Mouse (Mus musculus) intestine, embryonic 16.5 days (tissue): Measurements from ENCODE around the gene Fam69a. TPM values are rescaled to one million over a fixed set of nuclear protein-coding genes. Genes with fewer than 3 reads are reported as not detected.

Experiments
- ATAC-seq: fragments of 200-750 bp; cut with Nextera tagmentation; 2 replicates; pipeline ENCODE4 v1.8.0; 2017; ENCODE audit warnings: moderate TSS enrichment, moderate library complexity
- H3K27ac ChIP-seq: fragments of 300-500 bp; sonication (generic); 2 replicates; pipeline ENCODE4 v1.5.1; 2014; ENCODE audit warnings: mild to moderate bottlenecking, low read length
- H3K27me3 ChIP-seq: fragments of 300-500 bp; sonication (generic); replicated peaks from 2 replicates; pipeline ENCODE4 v1.6.1; 2014; ENCODE audit warnings: low read length, control low read depth, mixed read lengths; ENCODE audit not compliant: control insufficient read depth, insufficient read depth
- H3K36me3 ChIP-seq: fragments of 300-500 bp; sonication (generic); 2 replicates; pipeline ENCODE4 v1.6.1; 2014; ENCODE audit warnings: low read length, control low read depth; ENCODE audit not compliant: control insufficient read depth, insufficient read depth
- H3K4me1 ChIP-seq: fragments of 300-500 bp; sonication (generic); 2 replicates; pipeline ENCODE4 v1.6.1; 2014; ENCODE audit warnings: low read length, control low read depth, mixed read lengths; ENCODE audit not compliant: control insufficient read depth, insufficient read depth
- H3K4me2 ChIP-seq: fragments of 300-500 bp; sonication (generic); 2 replicates; pipeline ENCODE4 v1.6.1; 2014; ENCODE audit warnings: low read depth, low read length, control low read depth
- H3K4me3 ChIP-seq: fragments of 300-500 bp; sonication (generic); 2 replicates; pipeline ENCODE4 v1.5.1; 2014; ENCODE audit warnings: mild to moderate bottlenecking, low read length
- H3K9ac ChIP-seq: fragments of 300-500 bp; sonication (generic); 2 replicates; pipeline ENCODE4 v1.6.1; 2014; ENCODE audit warnings: low read depth, low read length
- H3K9me3 ChIP-seq: fragments of 300-500 bp; sonication (generic); 2 replicates; pipeline ENCODE4 v1.6.1; 2016; ENCODE audit warnings: low read length, control low read depth; ENCODE audit not compliant: control insufficient read depth
- WGBS: fragments of 180-500 bp; shearing (Covaris S2); extraction: QIAGEN DNeasy Blood & Tissue Kit; methylation state at CpG from one replicate; pipeline ENCODE4 v1.1.7; 2014; 5-methylcytosine and 5-hydroxymethylcytosine counted together
- polyA plus RNA-seq: library from polyadenylated mRNA; unstranded; fragments of >200 nt; fragmentation: Nextera tagmentation; extraction: Ambion mirVana; gene quantifications from 2 replicates; pipeline ENCODE4 v1.2.1, GENCODE M21; 2015

Gene Fam69a
- polyA plus RNA-seq, 1 experiment from 2014 or later, result 17.9 TPM

- H3K4me3 ChIP-seq, result no peak within 1 kb of the TSS
- no peaks in the 10 kb centered on the region for H3K27me3 ChIP-seq
- no peak within 1 kb of the TSS for H3K9ac ChIP-seq
- peak within 1 kb of the TSS; percentile 46 for H3K27ac ChIP-seq
- peaks cover 14% of the 10 kb centered on the region for H3K4me1 ChIP-seq
- 25% methylated on average over 4 of the region's 4 CpGs for WGBS
- peak; percentile 68 for ATAC-seq
- no peaks in the 10 kb centered on the region for H3K36me3 ChIP-seq
- no peaks in the 10 kb centered on the region for H3K9me3 ChIP-seq
- 0 out of 2 replicates have a peak within 1 kb of the TSS, but pooled peaks have one; percentile 0 for H3K4me2 ChIP-seq
Observed at GRCm38 (mm10) chr5:107874561-107875260, 112.2 kb downstream of the Fam69a start, which contains the start of gene Evi5. Evi5 (minus strand) TSS chr5:107875107.

- H3K9ac ChIP-seq, result no peak overlapping the region
- 0 out of 2 replicates have a peak overlapping the region, but pooled peaks have one; percentile 0 for H3K4me2 ChIP-seq
- H3K4me1 ChIP-seq, result peaks cover 14% of the 10 kb centered on the region
- 39% methylated on average over 7 of the region's 7 CpGs for WGBS
- no peaks in the 10 kb centered on the region for H3K9me3 ChIP-seq
- ATAC-seq, result peak; percentile 14; the same call in 1 of the 2 replicates
- H3K36me3 ChIP-seq, result no peaks in the 10 kb centered on the region
- H3K27ac ChIP-seq, result peak overlapping the region; percentile 46
- H3K4me3 ChIP-seq, result no peak overlapping the region
- no peaks in the 10 kb centered on the region for H3K27me3 ChIP-seq
Observed at GRCm38 (mm10) chr5:107873886-107874302, 113.0 kb downstream of the Fam69a start.

- 0 out of 2 replicates have a peak overlapping the region, but pooled peaks have one; percentile 0 for H3K4me2 ChIP-seq
Observed at GRCm38 (mm10) chr5:107873330-107873729, 113.6 kb downstream of the Fam69a start.

GRCm38 (mm10) chr5:107869701-107870100, 117.2 kb downstream of the Fam69a start:
- ATAC-seq, result no peak
- Histone ChIP-seq H3K4me3 (no peak overlapping the region), H3K4me2 (no peak overlapping the region), H3K4me1 (peaks cover 17% of the 10 kb centered on the region), H3K27ac (no peak overlapping the region), H3K27me3 (no peaks in the 10 kb centered on the region), H3K36me3 (no peaks in the 10 kb centered on the region), H3K9me3 (no peaks in the 10 kb centered on the region), H3K9ac (no peak overlapping the region)
- WGBS, result 53% methylated on average over 2 of the region's 2 CpGs

More at GRCm38 (mm10) chr5:107873330-107873729, 113.6 kb downstream of the Fam69a start:
- H3K9me3 ChIP-seq, result no peaks in the 10 kb centered on the region
- 75% methylated on average over 6 of the region's 6 CpGs for WGBS
- no peak overlapping the region for H3K9ac ChIP-seq
- no peaks in the 10 kb centered on the region for H3K27me3 ChIP-seq
- no peaks in the 10 kb centered on the region for H3K36me3 ChIP-seq
- no peak for ATAC-seq
- peaks cover 14% of the 10 kb centered on the region for H3K4me1 ChIP-seq
- H3K4me3 ChIP-seq, result no peak overlapping the region
- H3K27ac ChIP-seq, result no peak overlapping the region

- ATAC-seq, result peak; percentile 98
- Histone ChIP-seq H3K27me3 (no peaks in the 10 kb centered on the region), H3K9me3 (no peaks in the 10 kb centered on the region), H3K4me1 (peaks cover 11% of the 10 kb centered on the region), H3K4me3 (peak overlapping the region; percentile 66), H3K36me3 (no peaks in the 10 kb centered on the region), H3K9ac (peak overlapping the region; percentile 93), H3K4me2 (peak overlapping the region; percentile 67), H3K27ac (peak overlapping the region; percentile 97)
- WGBS, result under 1% methylated on average over 58 of the region's 58 CpGs
Observed at GRCm38 (mm10) chr5:107868905-107869424, 117.9 kb downstream of the Fam69a start.

- peak overlapping the region; percentile 97 for H3K27ac ChIP-seq
- no peaks in the 10 kb centered on the region for H3K9me3 ChIP-seq
- H3K27me3 ChIP-seq, result no peaks in the 10 kb centered on the region
- under 1% methylated on average over 78 of the region's 82 CpGs for WGBS
- H3K4me2 ChIP-seq, result peak overlapping the region; percentile 67
- H3K4me3 ChIP-seq, result peak overlapping the region; percentile 66
- peaks cover 11% of the 10 kb centered on the region for H3K4me1 ChIP-seq
- H3K36me3 ChIP-seq, result no peaks in the 10 kb centered on the region
- peak; percentile 76 for ATAC-seq
- H3K9ac ChIP-seq, result peak overlapping the region; percentile 93
Observed at GRCm38 (mm10) chr5:107867970-107868904, 118.6 kb downstream of the Fam69a start.

- H3K4me1 ChIP-seq, result peaks cover 11% of the 10 kb centered on the region
- no peak overlapping the region for H3K27ac ChIP-seq
Observed at GRCm38 (mm10) chr5:107866127-107867126, 120.5 kb downstream of the Fam69a start.

GRCm38 (mm10) chr5:107863971-107864370, 122.9 kb downstream of the Fam69a start:
- H3K4me2 ChIP-seq, result no peak overlapping the region
- H3K9me3 ChIP-seq, result no peaks in the 10 kb centered on the region
- no peak overlapping the region for H3K4me3 ChIP-seq
- H3K27ac ChIP-seq, result no peak overlapping the region
- WGBS, result 67% methylated on average over 3 of the region's 3 CpGs
- no peak for ATAC-seq
- peaks cover 11% of the 10 kb centered on the region for H3K4me1 ChIP-seq
- no peaks in the 10 kb centered on the region for H3K27me3 ChIP-seq
- H3K9ac ChIP-seq, result no peak overlapping the region
- H3K36me3 ChIP-seq, result no peaks in the 10 kb centered on the region

More at GRCm38 (mm10) chr5:107866127-107867126, 120.5 kb downstream of the Fam69a start:
- WGBS, result 56% methylated on average over 2 of the region's 2 CpGs
- Histone ChIP-seq H3K36me3 (no peaks in the 10 kb centered on the region), H3K4me3 (no peak overlapping the region), H3K4me2 (no peak overlapping the region), H3K27me3 (no peaks in the 10 kb centered on the region), H3K9me3 (no peaks in the 10 kb centered on the region), H3K9ac (no peak overlapping the region)
- no peak for ATAC-seq
